Mouse (Mus musculus): Measurements from ENCODE around the gene Ptbp3. TPM values are rescaled to one million over a fixed set of nuclear protein-coding genes. Genes with fewer than 3 reads are reported as not detected.

The Ptbp3 gene
- polyA plus RNA-seq, 1 experiment: 30.5 TPM

DNA sequence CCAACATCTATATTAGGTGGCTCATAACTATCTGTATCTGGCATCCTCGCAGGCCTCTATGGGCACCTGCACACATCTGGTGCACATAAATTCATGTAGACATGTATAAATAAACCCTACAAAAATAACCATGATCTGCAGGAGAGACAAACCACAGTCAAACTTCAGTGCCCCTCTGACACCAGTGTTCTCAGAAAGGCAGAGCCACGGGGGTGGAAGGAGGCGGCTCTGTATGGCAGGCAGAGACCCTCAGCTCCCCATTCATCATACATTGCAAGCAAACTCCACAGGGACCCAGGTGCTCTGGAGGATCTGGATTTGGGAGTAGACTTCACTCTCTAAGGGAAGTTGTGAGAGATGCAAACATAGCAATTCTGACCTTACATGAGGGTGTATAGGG is 104.2 kb downstream of the Ptbp3 start:
- 80% methylated on average over 3 of the region's 3 CpGs for WGBS
- no peak for DNase-seq (ENCODE audit: low read depth, low spot score)

DNA sequence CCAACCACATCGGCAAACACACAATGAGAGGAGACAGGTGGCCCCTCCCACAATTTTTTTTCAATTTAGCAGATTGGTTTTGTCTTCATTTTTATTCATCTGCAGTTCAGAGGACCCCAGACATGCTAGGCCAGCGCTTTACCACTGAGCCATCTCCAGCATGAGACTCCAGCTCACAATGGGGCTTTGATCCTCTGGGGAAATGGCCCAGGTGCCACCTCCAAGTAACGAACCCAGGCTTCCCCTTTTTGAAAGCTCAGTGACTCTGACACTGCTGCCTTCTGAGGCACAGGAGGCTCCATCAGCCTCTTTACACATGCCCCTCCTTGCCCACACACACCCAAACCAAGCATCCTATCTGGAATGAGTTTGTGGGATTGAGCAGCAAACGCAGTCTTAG is 105.1 kb downstream of the Ptbp3 start:
- 80% methylated on average over 4 of the region's 4 CpGs for WGBS
- DNase-seq (ENCODE audit: low read depth, low spot score): no peak

DNA sequence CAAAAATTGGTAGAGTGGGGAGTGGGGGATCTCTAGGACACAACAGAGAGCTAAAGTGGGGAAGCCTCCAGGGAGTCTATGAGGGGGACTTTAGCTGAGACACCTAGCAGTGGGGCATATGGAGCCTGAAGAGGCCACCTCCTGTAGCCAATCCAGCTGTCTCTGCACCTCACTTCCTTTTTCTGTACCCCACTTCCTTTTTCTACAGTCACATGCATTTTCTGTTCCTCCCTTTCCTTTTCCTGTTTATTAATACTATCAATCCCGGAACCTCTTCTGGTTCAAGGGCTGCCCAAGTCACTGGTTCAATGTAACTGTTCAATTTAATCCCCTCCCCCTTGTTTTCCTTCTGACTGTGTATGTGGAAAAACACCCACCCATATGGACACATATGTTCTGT is 107.9 kb downstream of the Ptbp3 start:
- no peak for DNase-seq (ENCODE audit: low read depth, low spot score)
- WGBS: 77% methylated on average over 1 of the region's 1 CpGs

DNA sequence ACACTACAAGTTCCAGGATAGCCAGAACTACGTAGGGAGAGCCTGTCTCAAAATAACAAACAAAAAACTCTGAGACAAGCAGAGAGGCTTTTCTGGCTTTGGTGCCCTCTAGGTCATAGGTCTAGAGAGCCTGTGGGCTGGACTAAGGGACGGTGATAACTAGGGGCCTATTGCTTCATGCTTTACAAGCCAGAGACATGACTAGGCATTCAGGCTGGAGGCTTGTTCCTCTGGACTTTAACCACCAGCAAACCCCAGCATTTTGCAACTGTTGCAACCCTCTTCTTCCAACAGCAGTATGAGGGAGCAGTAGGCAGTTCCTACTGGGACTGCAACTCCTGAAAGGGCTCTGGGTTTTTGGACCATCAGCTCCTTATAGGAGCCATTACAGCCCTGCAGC is 109.2 kb downstream of the Ptbp3 start:
- WGBS: 23% methylated on average over 2 of the region's 2 CpGs

DNA sequence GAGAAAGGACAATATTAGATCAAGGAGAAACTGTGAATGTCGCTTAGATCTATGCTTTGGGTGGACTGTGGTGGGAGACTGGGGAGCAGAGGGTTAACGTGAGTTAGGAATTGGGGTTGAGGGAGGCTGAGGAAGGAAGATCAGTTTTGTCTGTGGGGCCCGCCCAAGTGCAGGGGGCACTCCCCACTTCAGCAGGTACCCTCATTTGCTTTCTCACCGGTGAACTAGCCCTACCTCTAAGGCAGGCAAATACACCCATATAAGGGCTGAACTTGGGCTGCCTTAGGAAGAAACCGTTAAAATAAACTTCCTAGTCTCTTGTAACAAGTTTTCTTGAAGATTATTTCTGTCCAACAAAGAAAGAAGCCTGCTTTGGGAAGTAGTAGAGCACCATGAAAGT is 110.1 kb downstream of the Ptbp3 start:
- no peak for DNase-seq (ENCODE audit: low read depth, low spot score)
- 53% methylated on average over 5 of the region's 5 CpGs for WGBS

More for the DNA sequence above, 109.2 kb downstream of the Ptbp3 start:
- DNase-seq (ENCODE audit: low read depth, low spot score): no peak

DNA sequence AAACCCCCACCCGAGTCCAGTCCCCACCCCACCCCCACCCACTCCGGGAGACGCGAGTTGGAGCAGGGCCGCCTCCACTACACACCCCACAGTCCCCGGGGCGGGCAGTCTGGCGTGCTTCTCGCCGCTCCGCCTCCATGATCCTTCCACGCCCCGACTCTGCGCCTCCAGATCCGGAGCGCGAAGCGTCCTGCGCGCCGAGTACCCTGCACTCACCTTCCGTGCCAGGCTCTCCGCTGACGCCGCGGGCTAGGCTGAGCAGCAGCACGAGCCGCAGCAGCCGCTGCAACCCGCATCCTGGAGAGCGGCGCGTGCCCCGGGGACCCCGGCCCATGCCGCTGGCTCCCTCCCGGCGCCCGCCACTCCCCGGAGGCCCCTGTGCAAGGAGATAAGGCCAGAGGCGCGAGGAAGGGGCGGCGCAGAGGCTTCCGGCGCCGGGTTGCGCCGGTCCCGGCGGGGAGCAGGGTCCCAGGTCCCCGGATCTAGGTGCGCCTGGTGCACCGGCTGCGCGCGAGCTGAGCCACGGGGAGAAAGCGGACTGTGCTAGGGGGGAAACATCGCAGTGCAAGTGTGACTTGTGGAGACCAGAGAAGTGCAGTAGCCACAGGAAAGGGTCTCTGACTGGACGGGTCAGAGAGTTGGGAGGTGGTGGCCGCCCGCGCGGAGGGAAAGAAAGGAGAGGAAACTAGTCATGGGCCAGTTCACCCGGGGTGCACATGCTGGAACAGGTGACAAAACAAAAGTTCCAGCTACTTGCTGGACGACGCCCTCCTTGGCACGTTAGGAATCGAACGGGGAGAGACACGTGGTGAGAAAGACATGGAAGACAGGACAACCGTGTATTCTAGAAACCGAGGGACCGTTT is 110.9 kb downstream of the Ptbp3 start, which contains the start of gene Susd1:
TSS of gene Susd1 (minus strand) at position 644 of the 865 bp plus-strand sequence.
- DNase-seq (ENCODE audit: low read depth, low spot score): no peak
- 1% methylated on average over 75 of the region's 75 CpGs for WGBS

DNA sequence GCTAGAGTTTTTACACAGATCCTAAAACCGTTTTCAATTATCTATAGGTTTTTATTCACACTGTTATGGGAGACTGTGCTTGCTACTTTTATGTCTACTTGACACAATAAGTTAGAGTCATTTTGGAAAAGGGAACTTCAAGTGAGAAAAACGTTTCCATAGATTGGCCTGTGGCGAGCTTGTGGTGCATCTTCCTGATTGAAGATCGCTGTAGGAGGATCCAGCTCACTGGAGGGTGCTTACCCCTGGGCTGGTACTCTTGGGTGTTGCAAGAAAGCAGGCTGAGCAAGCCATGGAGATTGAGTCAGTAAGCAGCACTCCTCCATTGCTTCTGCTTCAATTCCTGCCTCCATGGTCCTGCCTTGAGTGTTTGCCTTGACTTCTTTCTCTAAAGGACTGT is 113.2 kb downstream of the Ptbp3 start:
- WGBS: 92% methylated on average over 4 of the region's 4 CpGs
- no peak for DNase-seq (ENCODE audit: low read depth, low spot score)

DNA sequence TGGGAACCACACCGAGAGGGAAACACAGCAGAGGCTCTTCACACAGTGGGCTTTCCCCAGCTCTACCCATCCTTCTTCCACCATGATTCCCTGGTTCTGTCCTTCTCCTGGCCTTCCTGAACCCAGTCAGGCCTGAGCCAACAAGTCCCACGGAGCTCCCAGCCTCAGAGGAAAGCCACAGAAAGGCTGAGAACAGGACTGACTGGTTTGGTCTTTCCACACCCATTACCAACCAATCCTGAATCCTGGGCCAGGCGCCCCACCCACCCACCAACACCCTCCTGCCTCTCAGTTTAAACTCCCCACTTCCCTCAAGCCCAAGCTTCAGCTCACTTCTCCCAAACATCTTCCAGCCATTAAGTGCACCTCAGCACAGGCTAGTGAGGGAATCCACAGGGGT is 115.1 kb downstream of the Ptbp3 start:
- no peak for DNase-seq (ENCODE audit: low read depth, low spot score)
- WGBS: 42% methylated on average over 3 of the region's 3 CpGs

DNA sequence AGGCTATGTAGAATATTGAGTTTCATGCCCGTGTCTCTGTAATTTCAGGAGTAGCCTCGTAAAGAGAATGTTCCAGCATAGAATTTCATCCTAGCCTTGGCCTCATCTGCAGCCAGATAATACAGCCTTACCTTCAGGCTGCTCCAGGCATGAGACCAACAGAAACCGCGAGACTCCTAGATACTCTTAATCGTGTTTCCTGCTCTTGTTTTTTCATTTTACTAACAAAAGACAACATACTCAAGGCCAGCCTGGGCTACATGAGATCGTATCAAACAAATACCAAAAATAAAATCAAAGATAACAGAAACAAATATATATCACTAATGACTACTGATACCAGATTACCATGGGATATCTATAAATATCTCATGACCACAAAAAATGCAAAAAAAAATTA is 120.0 kb downstream of the Ptbp3 start:
- 82% methylated on average over 6 of the region's 6 CpGs for WGBS
- no peak for DNase-seq (ENCODE audit: low read depth, low spot score)

DNA sequence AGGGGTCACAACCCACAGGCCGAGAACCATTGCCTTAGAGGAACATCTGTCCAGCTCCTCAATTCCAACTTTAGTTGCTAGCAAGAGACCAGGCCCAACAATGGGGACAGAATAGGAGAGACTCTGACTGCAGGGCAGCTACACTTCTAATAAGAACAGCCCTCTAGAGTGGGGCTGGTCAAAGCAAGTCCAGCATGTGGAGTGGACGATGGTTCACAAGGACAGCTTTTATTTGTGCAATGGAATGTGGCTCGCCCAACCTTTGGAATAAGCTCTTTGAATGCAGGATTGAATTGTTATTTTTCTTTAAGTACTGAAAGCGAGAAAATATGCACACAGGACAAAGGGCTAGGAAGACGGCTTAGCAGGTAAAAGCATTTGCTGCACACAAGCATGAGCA is 122.7 kb downstream of the Ptbp3 start:
- DNase-seq (ENCODE audit: low read depth, low spot score): no peak
- 85% methylated on average over 5 of the region's 5 CpGs for WGBS

DNA sequence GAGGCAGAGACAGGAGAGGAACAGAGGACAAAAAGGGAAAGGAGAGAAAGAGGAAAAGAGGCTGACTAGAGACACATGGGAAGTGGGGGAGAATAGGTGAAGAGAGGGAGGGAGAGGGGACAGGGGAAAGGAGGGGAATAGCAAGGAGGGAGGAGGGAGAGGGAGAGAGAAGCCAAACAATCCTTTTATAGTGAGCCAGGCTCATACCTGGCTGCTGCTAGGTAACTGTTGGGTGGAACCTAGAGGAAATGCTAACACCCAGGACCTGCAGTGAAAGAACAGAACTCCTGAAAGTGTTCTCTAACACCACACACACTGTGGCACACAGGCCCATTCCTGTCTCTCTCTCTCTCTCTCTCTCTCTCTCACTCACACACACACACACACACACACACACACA is 126.4 kb downstream of the Ptbp3 start:
- DNase-seq (ENCODE audit: low read depth, low spot score): no peak

DNA sequence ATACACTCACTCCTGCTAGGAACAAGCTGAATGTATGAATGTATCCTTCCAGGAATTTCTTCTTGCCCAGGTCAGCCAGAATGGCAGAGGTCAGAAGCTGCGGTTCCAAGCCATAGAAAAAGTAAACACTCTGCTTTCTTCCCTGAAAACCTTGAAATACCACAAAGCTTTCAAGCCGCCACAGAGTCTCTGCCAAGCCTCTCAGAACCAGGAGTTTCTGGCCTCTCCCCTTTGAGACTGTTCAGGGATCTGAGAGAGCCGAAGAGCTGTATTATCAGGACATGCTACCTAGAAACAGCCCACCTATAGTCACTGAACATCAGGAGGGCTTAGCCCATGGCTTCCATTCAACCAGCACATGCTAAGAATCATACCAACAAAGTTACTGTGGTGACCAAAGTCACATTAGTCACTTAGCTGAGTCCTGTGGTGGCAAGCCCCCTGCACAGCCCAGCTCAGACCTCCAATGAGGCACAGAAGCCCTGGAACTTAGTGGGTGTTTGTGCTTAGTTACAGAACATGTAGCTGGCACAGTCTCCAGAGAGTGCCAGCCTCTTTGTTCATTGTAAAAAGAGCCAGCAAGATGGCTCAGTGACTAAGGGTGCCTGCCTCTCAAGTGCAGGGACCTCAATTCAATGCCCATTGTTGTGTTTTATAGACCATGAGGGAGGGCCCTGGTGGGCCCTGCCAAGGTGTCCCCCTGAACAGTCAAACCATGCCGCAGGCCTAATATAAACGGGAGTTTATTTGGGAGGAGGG is 127.0 kb downstream of the Ptbp3 start:
- DNase-seq (ENCODE audit: low read depth, low spot score): no peak
- WGBS: 43% methylated on average over 5 of the region's 5 CpGs

Other genes with a start within 250 kb of the Ptbp3 start
- 3.7 and 4.6 TPM in 2 replicates for gene Susd1, start 110.7 kb downstream of the Ptbp3 start, polyA plus RNA-seq (2012; rRNA removed)
- 6.2 and 8.7 TPM in 2 replicates for gene Hsdl2, start 32.2 kb upstream of the Ptbp3 start, polyA plus RNA-seq (2012; rRNA removed)
- 2.7 and 4.7 TPM in 2 replicates for gene E130308A19Rik, start 76.8 kb upstream of the Ptbp3 start, polyA plus RNA-seq (2012; rRNA removed)